Mouse (Mus musculus) liver, embryonic 16.5 days (tissue): ENCODE data around the gene Ski. TPM values are rescaled to one million over a fixed set of nuclear protein-coding genes. Genes with fewer than 3 reads are reported as not detected.

ENCODE experiments used
- ATAC-seq: fragments of 200-750 bp; cut with Nextera tagmentation; 2 replicates; pipeline ENCODE4 v1.8.0; 2017; ENCODE audit warnings: low read depth, mild to moderate bottlenecking, moderate number of reproducible peaks, moderate library complexity
- H3K27ac ChIP-seq: fragments of 300-500 bp; sonication (generic); 2 replicates; pipeline ENCODE4 v1.5.1; 2014; ENCODE audit warnings: mild to moderate bottlenecking, low read length
- H3K27me3 ChIP-seq: fragments of 300-500 bp; sonication (generic); 2 replicates; pipeline ENCODE4 v1.6.1; 2014; ENCODE audit warnings: low read depth, low read length, mixed read lengths; ENCODE audit not compliant: control insufficient read depth, insufficient read depth
- H3K36me3 ChIP-seq: fragments of 300-500 bp; sonication (generic); 2 replicates; pipeline ENCODE4 v1.6.1; 2014; ENCODE audit warnings: mild to moderate bottlenecking; ENCODE audit not compliant: control insufficient read depth, insufficient read depth
- H3K4me1 ChIP-seq: fragments of 300-500 bp; sonication (generic); 2 replicates; pipeline ENCODE4 v1.6.1; 2014; ENCODE audit warnings: low read depth, low read length, mixed read lengths; ENCODE audit not compliant: control insufficient read depth
- H3K4me2 ChIP-seq: fragments of 300-500 bp; sonication (generic); 2 replicates; pipeline ENCODE4 v1.6.1; 2014; ENCODE audit warnings: low read depth, low read length, mixed read lengths
- H3K4me3 ChIP-seq: fragments of 300-500 bp; sonication (generic); 2 replicates; pipeline ENCODE4 v1.5.1; 2014; ENCODE audit warnings: low read depth, mild to moderate bottlenecking, low read length
- H3K9ac ChIP-seq: fragments of 300-500 bp; sonication (generic); 2 replicates; pipeline ENCODE4 v1.6.1; 2014; ENCODE audit warnings: low read depth, low read length
- H3K9me3 ChIP-seq: fragments of 300-500 bp; sonication (generic); replicated peaks from 2 replicates; pipeline ENCODE4 v1.6.1; 2016; ENCODE audit warnings: low read length; ENCODE audit not compliant: control insufficient read depth
- WGBS: fragments of 180-500 bp; shearing (Covaris S2); extraction: QIAGEN DNeasy Blood & Tissue Kit; methylation state at CpG from one replicate; pipeline ENCODE4 v1.1.7; 2014; ENCODE audit not compliant: insufficient replicate concordance; 5-methylcytosine and 5-hydroxymethylcytosine counted together
- polyA plus RNA-seq: library from polyadenylated mRNA; unstranded; fragments of >200 nt; fragmentation: Nextera tagmentation; extraction: Ambion mirVana; gene quantifications from 2 replicates; pipeline ENCODE4 v1.2.1, GENCODE M21; 2015

Ski gene
- polyA plus RNA-seq, 1 experiment from 2014 or later, result 2.5 TPM

DNA sequence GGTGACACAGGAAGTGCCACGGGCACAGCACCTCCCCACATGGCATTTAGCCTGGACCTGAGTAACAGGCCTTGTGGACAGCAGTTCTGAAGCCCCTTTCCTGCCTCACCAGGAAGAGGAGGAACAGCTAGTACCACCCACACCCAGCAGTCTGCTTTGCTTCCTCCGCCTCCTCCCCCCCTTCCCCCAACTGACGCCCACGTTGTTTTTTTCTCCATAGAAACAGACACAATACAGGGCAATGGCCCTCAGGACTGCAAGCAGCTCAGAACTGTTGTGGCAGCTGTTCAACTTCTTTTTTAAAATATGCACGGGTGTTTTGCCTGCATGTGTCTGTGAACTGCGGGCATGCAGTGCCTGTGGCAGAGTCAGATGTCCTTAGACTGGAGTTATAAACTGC lies 44.1 kb downstream of the Ski start:
- H3K4me2 ChIP-seq, result no peak overlapping the region
- no peak overlapping the region for H3K4me3 ChIP-seq
- H3K27ac ChIP-seq, result peak overlapping the region; percentile 56
- no peaks in the 10 kb centered on the region for H3K27me3 ChIP-seq
- H3K9ac ChIP-seq, result no peak overlapping the region; the same call in 1 of the 2 replicates
- no peaks in the 10 kb centered on the region; the same call in 1 of the 2 replicates for H3K36me3 ChIP-seq
- 0 out of 2 replicates have a peak, but pooled peaks have one; percentile 42 for ATAC-seq
- peaks cover 35% of the 10 kb centered on the region for H3K4me1 ChIP-seq
- no peaks in the 10 kb centered on the region for H3K9me3 ChIP-seq
- WGBS, result 8% methylated on average over 6 of the region's 6 CpGs

DNA sequence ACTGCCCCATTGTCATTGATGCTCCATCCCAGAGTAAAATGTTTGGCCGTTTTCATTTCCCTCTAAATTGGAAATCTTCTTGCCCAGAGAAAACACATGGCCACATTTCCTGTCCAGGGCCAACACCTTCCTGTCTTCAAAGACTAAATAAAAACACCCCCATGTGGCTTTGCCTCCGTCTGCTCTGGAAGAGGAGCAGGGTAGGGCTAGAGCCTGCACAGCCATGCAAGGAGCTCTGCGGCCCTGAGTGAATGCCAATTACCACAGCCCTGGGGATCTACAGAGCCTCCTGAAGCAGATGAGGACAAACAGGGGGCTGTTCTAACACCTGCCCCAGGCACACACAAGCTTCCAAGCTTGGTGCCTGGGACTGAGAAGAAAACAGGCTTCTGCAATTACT lies 46.2 kb downstream of the Ski start:
- H3K9ac ChIP-seq, result no peak overlapping the region
- H3K9me3 ChIP-seq, result no peaks in the 10 kb centered on the region
- 43% methylated on average over 3 of the region's 3 CpGs for WGBS
- no peak overlapping the region for H3K4me2 ChIP-seq
- H3K4me1 ChIP-seq, result peaks cover 41% of the 10 kb centered on the region
- no peak for ATAC-seq
- H3K36me3 ChIP-seq, result no peaks in the 10 kb centered on the region; the same call in 1 of the 2 replicates
- H3K27ac ChIP-seq, result no peak overlapping the region
- no peak overlapping the region for H3K4me3 ChIP-seq
- H3K27me3 ChIP-seq, result no peaks in the 10 kb centered on the region

DNA sequence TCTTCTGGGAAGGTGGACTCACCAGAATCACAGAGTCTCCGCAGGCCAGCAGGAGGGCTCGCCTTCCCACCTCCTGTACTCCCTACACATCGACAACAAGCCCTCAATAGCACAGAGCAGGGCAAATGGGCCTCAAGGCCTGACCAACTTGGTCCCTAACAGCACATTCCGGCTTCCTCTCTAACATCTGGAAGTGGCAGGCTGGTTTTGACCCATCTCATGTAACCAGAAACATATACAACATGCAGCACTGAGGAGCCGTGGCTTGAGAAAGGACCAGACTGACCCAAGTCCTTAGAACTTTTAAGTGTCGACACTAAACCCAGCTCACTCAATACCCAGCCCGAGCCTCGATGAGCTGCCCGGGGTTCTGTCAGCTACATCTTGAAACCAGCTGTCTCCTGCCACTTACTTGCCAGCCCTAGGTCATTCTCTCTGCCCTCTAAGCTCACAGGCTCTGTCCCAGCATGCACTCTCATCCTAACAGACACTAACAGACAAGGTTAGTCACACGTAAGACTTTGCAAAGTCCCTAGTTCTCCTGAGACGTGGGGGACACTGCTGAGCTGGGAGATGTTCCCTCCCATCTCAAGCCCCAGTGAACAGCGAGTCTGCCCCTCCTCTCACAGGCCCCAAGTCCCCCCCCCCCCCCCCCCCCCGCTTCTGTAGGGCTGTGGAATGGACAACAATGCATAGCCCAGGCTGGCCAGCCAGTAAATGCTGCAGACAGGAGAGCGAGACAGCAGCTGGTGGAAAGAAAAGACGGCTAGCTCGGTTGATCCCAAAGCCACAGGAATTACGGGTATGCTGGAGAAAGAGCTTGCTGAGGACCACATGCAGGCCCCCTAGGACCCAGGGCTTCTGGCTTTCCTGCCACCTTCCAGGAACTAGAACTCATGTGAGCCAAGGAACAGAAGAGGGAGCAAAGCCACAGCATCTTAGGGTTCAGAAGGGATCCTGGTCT lies 48.3 kb downstream of the Ski start:
- peak overlapping the region; percentile 63; the same call in 1 of the 2 replicates for H3K27ac ChIP-seq
- no peak overlapping the region for H3K4me2 ChIP-seq
- no peak overlapping the region for H3K9ac ChIP-seq
- H3K36me3 ChIP-seq, result no peaks in the 10 kb centered on the region; the same call in 1 of the 2 replicates
- H3K27me3 ChIP-seq, result no peaks in the 10 kb centered on the region
- H3K4me3 ChIP-seq, result no peak overlapping the region
- peaks cover 40% of the 10 kb centered on the region for H3K4me1 ChIP-seq
- no peaks in the 10 kb centered on the region for H3K9me3 ChIP-seq
- 52% methylated on average over 16 of the region's 17 CpGs for WGBS
- no peak for ATAC-seq

DNA sequence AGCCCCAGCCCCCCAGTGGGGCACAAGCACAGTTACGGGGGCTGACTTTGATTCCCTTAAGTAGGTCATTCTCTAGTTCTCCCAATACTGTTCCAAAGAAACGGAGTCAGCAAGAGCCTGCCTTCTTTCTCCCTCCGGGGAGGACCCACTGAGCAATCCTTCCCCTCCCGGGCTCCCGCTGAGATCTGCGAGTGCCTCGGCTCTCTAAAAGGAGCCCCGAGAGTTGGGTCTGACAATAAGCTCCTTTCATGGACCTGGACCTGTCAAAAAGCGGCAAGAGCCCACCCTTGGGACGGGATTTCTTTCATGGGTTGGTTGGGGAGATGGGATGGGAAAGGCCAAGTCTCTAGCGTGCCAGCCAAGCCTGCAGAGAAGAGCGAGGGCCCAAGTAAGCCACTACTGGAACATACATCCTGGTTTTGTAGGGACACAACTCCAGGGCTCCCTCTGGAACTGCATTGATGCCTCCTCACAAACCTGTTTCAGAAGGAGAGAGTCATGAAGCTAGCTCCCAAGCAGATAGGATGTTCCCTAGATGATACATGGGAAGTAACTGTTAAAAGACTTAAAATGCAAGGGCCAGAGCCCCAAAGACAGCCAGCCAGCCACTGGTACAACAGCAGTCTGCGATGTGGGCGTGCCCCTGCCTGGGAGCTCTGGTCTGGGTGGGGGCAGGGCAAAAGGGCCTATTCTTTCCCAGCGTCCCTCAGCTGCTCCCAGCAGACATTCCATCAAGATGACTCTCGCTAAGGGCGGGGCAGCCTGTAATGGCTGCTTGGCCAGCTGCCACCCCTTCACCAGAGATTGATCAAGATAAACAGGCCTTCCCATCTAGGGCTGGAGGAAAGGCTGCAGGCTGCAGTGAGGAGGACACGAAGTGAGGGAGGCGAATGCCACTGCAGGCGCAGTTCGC lies 49.2 kb downstream of the Ski start:
- no peak overlapping the region for H3K4me2 ChIP-seq
- 45% methylated on average over 21 of the region's 21 CpGs for WGBS
- no peaks in the 10 kb centered on the region for H3K9me3 ChIP-seq
- ATAC-seq, result peak; percentile 84
- no peak overlapping the region; the same call in 1 of the 2 replicates for H3K9ac ChIP-seq
- H3K27me3 ChIP-seq, result no peaks in the 10 kb centered on the region
- no peak overlapping the region for H3K4me3 ChIP-seq
- no peaks in the 10 kb centered on the region; the same call in 1 of the 2 replicates for H3K36me3 ChIP-seq
- peaks cover 31% of the 10 kb centered on the region for H3K4me1 ChIP-seq
- H3K27ac ChIP-seq, result peak overlapping the region; percentile 63; the same call in 1 of the 2 replicates

DNA sequence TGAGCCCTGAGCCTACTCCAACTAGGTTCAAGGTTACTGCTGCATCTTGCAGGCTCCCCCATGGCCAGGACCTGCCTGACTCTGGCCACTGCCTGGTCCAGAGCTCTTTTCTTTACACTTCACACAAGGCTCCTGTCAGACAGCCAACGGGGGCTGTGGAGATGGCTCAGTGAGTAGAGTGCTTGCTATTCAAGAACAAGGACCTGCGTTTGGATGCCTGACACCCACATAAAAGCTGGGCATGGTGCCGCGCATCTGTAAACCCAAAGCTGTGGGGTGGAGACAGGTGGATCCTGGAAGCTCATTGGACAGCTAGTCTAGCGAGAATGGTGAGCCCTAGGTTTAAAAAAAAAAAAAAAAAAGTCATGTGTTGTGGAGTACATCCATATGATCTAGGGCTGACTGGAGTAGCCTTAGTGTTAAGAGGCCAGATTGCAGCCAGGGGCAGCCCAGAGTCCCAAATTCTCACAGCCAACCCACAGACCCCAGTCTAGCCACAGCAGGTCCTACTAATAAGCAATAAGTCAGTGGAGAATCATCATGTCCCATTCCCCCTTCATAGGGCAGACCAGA lies 50.3 kb downstream of the Ski start:
- no peak overlapping the region for H3K4me3 ChIP-seq
- no peak overlapping the region for H3K27ac ChIP-seq
- peaks cover 22% of the 10 kb centered on the region for H3K4me1 ChIP-seq
- no peak for ATAC-seq
- no peaks in the 10 kb centered on the region; the same call in 1 of the 2 replicates for H3K36me3 ChIP-seq
- 78% methylated on average over 5 of the region's 5 CpGs for WGBS
- H3K9ac ChIP-seq, result no peak overlapping the region
- H3K9me3 ChIP-seq, result no peaks in the 10 kb centered on the region
- no peak overlapping the region for H3K4me2 ChIP-seq
- H3K27me3 ChIP-seq, result no peaks in the 10 kb centered on the region

DNA sequence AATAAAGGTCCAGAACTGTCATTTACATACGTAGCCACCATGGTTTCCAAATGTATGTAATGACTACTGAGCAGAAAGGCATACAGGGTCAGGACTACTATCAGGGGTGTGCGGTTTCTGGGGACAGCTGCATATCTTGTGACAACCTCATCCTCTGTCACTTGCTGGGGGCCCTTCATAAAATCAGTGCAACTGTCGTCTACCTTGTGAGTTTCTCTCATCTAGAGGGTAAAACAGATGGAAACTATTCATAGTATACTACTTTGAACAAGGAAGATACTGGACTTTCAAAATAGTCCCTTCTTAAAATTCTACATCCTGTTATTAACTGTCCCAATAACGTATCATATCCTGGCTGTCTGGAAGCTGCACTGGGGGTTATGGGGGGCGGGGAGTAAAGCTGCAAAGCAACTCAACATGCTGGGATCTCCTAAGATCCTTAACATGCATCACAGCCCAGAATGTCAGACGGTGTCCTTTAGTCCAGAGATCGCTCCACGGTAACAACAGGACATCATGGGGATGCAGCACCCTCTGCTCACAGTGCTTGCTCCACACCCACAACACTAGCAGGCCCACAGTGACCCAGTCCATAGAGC lies 51.7 kb downstream of the Ski start:
- Histone ChIP-seq H3K27ac (no peak overlapping the region), H3K4me1 (peaks cover 22% of the 10 kb centered on the region)
- whole genome bisulfite sequencing, result 56% methylated on average over 8 of the region's 8 CpGs

DNA sequence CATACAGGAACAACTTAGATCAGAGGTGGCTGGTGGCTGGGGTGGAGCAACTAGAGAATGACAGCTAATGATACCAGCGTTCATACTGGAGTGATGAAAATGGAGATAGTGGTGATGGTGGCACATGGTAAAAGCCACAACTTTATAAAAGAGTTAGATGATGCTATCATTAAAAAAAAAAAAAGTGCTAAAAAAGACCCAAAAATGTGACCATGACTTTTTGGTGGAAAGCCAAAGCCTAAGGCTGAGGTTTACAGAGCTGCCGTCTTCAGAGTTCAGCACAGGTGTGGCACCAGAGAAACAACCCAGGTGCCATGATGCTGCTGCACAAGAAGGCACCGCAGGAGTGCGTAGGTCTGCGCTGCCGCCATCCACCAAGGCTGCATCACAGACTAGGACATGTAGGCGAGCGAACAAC lies 53.5 kb downstream of the Ski start:
- Histone ChIP-seq H3K27me3 (no peaks in the 10 kb centered on the region), H3K4me3 (no peak overlapping the region), H3K9ac (no peak overlapping the region), H3K4me1 (peaks cover 15% of the 10 kb centered on the region), H3K4me2 (no peak overlapping the region), H3K9me3 (no peaks in the 10 kb centered on the region), H3K36me3 (no peaks in the 10 kb centered on the region), H3K27ac (no peak overlapping the region)
- WGBS, result 72% methylated on average over 8 of the region's 8 CpGs
- ATAC-seq, result no peak

More for the DNA sequence above, 51.7 kb downstream of the Ski start:
- H3K4me3 ChIP-seq, result no peak overlapping the region
- no peak overlapping the region for H3K4me2 ChIP-seq
- no peak for ATAC-seq
- no peaks in the 10 kb centered on the region for H3K27me3 ChIP-seq
- no peak overlapping the region for H3K9ac ChIP-seq
- no peaks in the 10 kb centered on the region for H3K36me3 ChIP-seq
- H3K9me3 ChIP-seq, result no peaks in the 10 kb centered on the region

DNA sequence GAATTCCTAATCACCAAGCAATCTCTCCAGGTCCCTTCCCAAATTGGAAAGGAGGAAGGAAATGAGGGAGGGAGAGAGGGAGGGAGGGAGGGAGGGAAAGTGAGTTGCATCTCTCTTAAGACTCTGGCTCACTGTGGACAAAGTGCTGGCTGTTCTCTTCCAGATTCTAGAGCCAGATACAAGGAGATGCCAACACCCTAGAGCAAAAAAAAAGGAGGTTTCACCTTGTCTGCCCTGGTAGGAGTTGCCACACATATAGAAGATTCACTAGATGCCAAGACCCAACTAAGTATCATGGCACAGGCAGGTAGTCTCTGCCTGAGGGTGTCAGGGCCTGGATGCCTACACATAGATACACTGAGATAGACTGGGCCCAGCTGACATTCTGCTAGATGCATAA lies 56.5 kb downstream of the Ski start:
- no peak overlapping the region for H3K4me3 ChIP-seq
- H3K4me2 ChIP-seq, result no peak overlapping the region
- H3K27ac ChIP-seq, result no peak overlapping the region
- no peak overlapping the region for H3K9ac ChIP-seq
- H3K36me3 ChIP-seq, result no peaks in the 10 kb centered on the region
- H3K27me3 ChIP-seq, result no peaks in the 10 kb centered on the region
- H3K9me3 ChIP-seq, result no peaks in the 10 kb centered on the region
- peaks cover 28% of the 10 kb centered on the region for H3K4me1 ChIP-seq
- ATAC-seq, result no peak
